Comparison of ENCODE assay signal across 9 mouse cellular contexts in genomic region chr12:86659447-86659968, GRCm38 (mm10). TPM values are rescaled to one million over a fixed set of nuclear protein-coding genes. Genes with fewer than 3 reads are reported as not detected.
DNase-seq lines count a peak whose midpoint lies in the region; ATAC-seq lines count a peak whose summit lies in the region.
"Had no signal": no experiment of that assay in that cellular context is flagged by ENCODE, and none has a peak within 500 bp of the region (broad histone marks: within the 10 kb centered on the region; RNA-seq: fewer than 3 reads in every experiment).

No protein-coding gene starts in this region.

- H3K27ac ChIP-seq in heart, embryonic 13.5 days (replicated peaks), result peak overlapping the region; percentile 46
- no peak overlapping the region for H3K27ac ChIP-seq in heart, embryonic 10.5 days
- peak overlapping the region; percentile 6 for H3K27ac ChIP-seq in midbrain, embryonic 16.5 days (ENCODE audit: low read length)

- no peak overlapping the region for H3K4me2 ChIP-seq in heart, embryonic 13.5 days
- H3K4me2 ChIP-seq in midbrain, embryonic 16.5 days (ENCODE audit: low read length), result no peak overlapping the region

- H3K36me3 ChIP-seq in heart, embryonic 13.5 days, result no peaks in the 10 kb centered on the region
- no peaks in the 10 kb centered on the region for H3K36me3 ChIP-seq in heart, embryonic 10.5 days
- no peaks in the 10 kb centered on the region for H3K36me3 ChIP-seq in midbrain, embryonic 16.5 days (ENCODE audit: control insufficient read depth, insufficient read depth, low read length)

- no peaks in the 10 kb centered on the region for H3K9me3 ChIP-seq in heart, embryonic 13.5 days
- no peaks in the 10 kb centered on the region for H3K9me3 ChIP-seq in heart, embryonic 10.5 days
- no peaks in the 10 kb centered on the region for H3K9me3 ChIP-seq in midbrain, embryonic 16.5 days (replicated peaks; ENCODE audit: control insufficient read depth, low read length, poor library complexity, severe bottlenecking)

- no peak for DNase-seq in heart, embryonic 10.5 days (ENCODE audit: low spot score)
- peak; percentile 84 for DNase-seq in right cerebral cortex, adult 18-20 months
- DNase-seq in right cerebral cortex, postnatal 4 days, result no peak
- peak; percentile 49 for DNase-seq in thymus, postnatal 4 days
- DNase-seq in adrenal gland, adult 18-20 months (ENCODE audit: low spot score in 2 of 2), result no peak
- DNase-seq in ovary, postnatal 36 days (ENCODE audit: low spot score), result no peak

- H3K4me3 ChIP-seq in heart, embryonic 13.5 days, result no peak overlapping the region
- no peak overlapping the region for H3K4me3 ChIP-seq in heart, embryonic 10.5 days
- H3K4me3 ChIP-seq in midbrain, embryonic 16.5 days (ENCODE audit: low read depth, low read length), result no peak overlapping the region

- no peak for ATAC-seq in heart, embryonic 13.5 days (ENCODE audit: extremely low read depth, insufficient number of reproducible peaks, low FRiP score, low TSS enrichment)
- peak; percentile 39; the same call in 1 of the 2 replicates for ATAC-seq in midbrain, embryonic 16.5 days
- ATAC-seq: CD4-positive, CD25-positive, alpha-beta regulatory T cell, adult 4 months had no signal

- H3K4me1 ChIP-seq in heart, embryonic 13.5 days, result peaks cover 24% of the 10 kb centered on the region
- peaks cover 12% of the 10 kb centered on the region for H3K4me1 ChIP-seq in heart, embryonic 10.5 days
- H3K4me1 ChIP-seq in midbrain, embryonic 16.5 days (ENCODE audit: control insufficient read depth, insufficient read depth, low read length), result peaks cover 7% of the 10 kb centered on the region

- peaks cover 8% of the 10 kb centered on the region; the same call in 1 of the 2 replicates for H3K27me3 ChIP-seq in heart, embryonic 13.5 days (replicated peaks)
- H3K27me3 ChIP-seq in heart, embryonic 10.5 days (ENCODE audit: insufficient read depth, poor library complexity, severe bottlenecking), result peaks cover 8% of the 10 kb centered on the region; the same call in 1 of the 2 replicates
- H3K27me3 ChIP-seq in midbrain, embryonic 16.5 days (ENCODE audit: control insufficient read depth, insufficient read depth, low read depth, low read length), result no peaks in the 10 kb centered on the region

- WGBS in heart, embryonic 13.5 days, result 44% methylated on average over 6 of the region's 6 CpGs
- WGBS in heart, embryonic 10.5 days, result 44% methylated on average over 6 of the region's 6 CpGs
- 13% methylated on average over 6 of the region's 6 CpGs for WGBS in midbrain, embryonic 16.5 days

- no peak overlapping the region for H3K9ac ChIP-seq in heart, embryonic 13.5 days
- no peak overlapping the region for H3K9ac ChIP-seq in midbrain, embryonic 16.5 days (ENCODE audit: low read depth, low read length)

RNA-seq across cellular contexts. Expression of gene Vash1, which starts 19.0 kb away (rescaled TPM):
- polyA plus RNA-seq in heart, embryonic 13.5 days (2015; fragmentation: Nextera tagmentation; extraction: Ambion mirVana), result 9.3 and 9.8 TPM in 2 replicates
- polyA plus RNA-seq in heart, embryonic 10.5 days (2016; fragmentation: Nextera tagmentation; extraction: Ambion mirVana), result 7.7 and 9.9 TPM in 2 replicates
- polyA plus RNA-seq in midbrain, embryonic 16.5 days (2015; fragmentation: Nextera tagmentation; extraction: Ambion mirVana), result 30.0 and 35.8 TPM in 2 replicates
- 1 to 10 TPM; 2.2 to 4.8 TPM for total RNA-seq in adrenal gland, adult 18-20 months (2021)
- polyA plus RNA-seq: CD4-positive, CD25-positive, alpha-beta regulatory T cell, adult 4 months had no signal

Comparison
In these comparisons a context has a peak if more than half of its experiments do, and no peak if none do; other contexts are left out.
1. DNase-seq: peak in right cerebral cortex, adult 18-20 months (single experiment) and thymus, postnatal 4 days (single experiment); none in heart, embryonic 10.5 days (single experiment), right cerebral cortex, postnatal 4 days (single experiment), adrenal gland, adult 18-20 months (0 of 2) and ovary, postnatal 36 days (single experiment).